Comparison of ENCODE assay signal across 8 mouse cellular contexts in genomic region chr19:10949558-10949957, GRCm38 (mm10). TPM values are rescaled to one million over a fixed set of nuclear protein-coding genes. Genes with fewer than 3 reads are reported as not detected.
DNase-seq lines count a peak whose midpoint lies in the region; ATAC-seq lines count a peak whose summit lies in the region.

No protein-coding gene starts in this region.

- H3K36me3 ChIP-seq in kidney, embryonic 15.5 days, result peaks cover 10% of the 10 kb centered on the region
- 0 out of 2 replicates have a peak, but pooled peaks cover 8% of the 10 kb centered on the region for H3K36me3 ChIP-seq in hindbrain, embryonic 16.5 days (ENCODE audit: control insufficient read depth, insufficient read depth, low read length)
- no peaks in the 10 kb centered on the region for H3K36me3 ChIP-seq in midbrain, embryonic 15.5 days (replicated peaks)

- H3K27me3 ChIP-seq in kidney, embryonic 15.5 days, result no peaks in the 10 kb centered on the region
- H3K27me3 ChIP-seq in hindbrain, embryonic 16.5 days (replicated peaks; ENCODE audit: control insufficient read depth, insufficient read depth, low read length), result no peaks in the 10 kb centered on the region
- H3K27me3 ChIP-seq in midbrain, embryonic 15.5 days (replicated peaks), result no peaks in the 10 kb centered on the region

- WGBS in kidney, embryonic 15.5 days, result 34% methylated on average over 9 of the region's 9 CpGs
- 40% methylated on average over 9 of the region's 9 CpGs for WGBS in hindbrain, embryonic 16.5 days
- WGBS in midbrain, embryonic 15.5 days, result 36% methylated on average over 9 of the region's 9 CpGs

- H3K4me3 ChIP-seq in kidney, embryonic 15.5 days (replicated peaks), result peak overlapping the region; percentile 85
- H3K4me3 ChIP-seq in brown adipose tissue, adult 24 weeks (ENCODE audit: insufficient read depth, low read depth, low read length), result peak overlapping the region; percentile 48
- H3K4me3 ChIP-seq in hindbrain, embryonic 16.5 days (ENCODE audit: low read length), result peak overlapping the region; percentile 68
- peak overlapping the region; percentile 76 for H3K4me3 ChIP-seq in midbrain, embryonic 15.5 days

- H3K4me2 ChIP-seq in kidney, embryonic 15.5 days, result peak overlapping the region; percentile 99
- H3K4me2 ChIP-seq in hindbrain, embryonic 16.5 days (ENCODE audit: low read length), result peak overlapping the region; percentile 100
- peak overlapping the region; percentile 100 for H3K4me2 ChIP-seq in midbrain, embryonic 15.5 days

- DNase-seq in kidney, adult 9 months, result no peak
- DNase-seq in cerebellum, postnatal 25 days, result no peak
- no peak for DNase-seq in adrenal gland, postnatal 25 days
- no peak for DNase-seq in gastrocnemius, postnatal 10 days

- H3K9me3 ChIP-seq in kidney, embryonic 15.5 days (replicated peaks), result no peaks in the 10 kb centered on the region
- H3K9me3 ChIP-seq in hindbrain, embryonic 16.5 days (ENCODE audit: control insufficient read depth, low read length), result no peaks in the 10 kb centered on the region
- no peaks in the 10 kb centered on the region for H3K9me3 ChIP-seq in midbrain, embryonic 15.5 days

- peak overlapping the region; percentile 58 for H3K27ac ChIP-seq in kidney, embryonic 15.5 days
- no peak overlapping the region for H3K27ac ChIP-seq in brown adipose tissue, adult 24 weeks (replicated peaks; ENCODE audit: low read depth, low read length)
- H3K27ac ChIP-seq in hindbrain, embryonic 16.5 days (ENCODE audit: low read depth, low read length), result peak overlapping the region; percentile 42; the same call in 1 of the 2 replicates
- peak overlapping the region; percentile 27; the same call in 1 of the 2 replicates for H3K27ac ChIP-seq in midbrain, embryonic 15.5 days

- H3K4me1 ChIP-seq in kidney, embryonic 15.5 days, result peaks cover 37% of the 10 kb centered on the region
- H3K4me1 ChIP-seq in brown adipose tissue, adult 24 weeks (ENCODE audit: control insufficient read depth, insufficient read depth, insufficient read length, low read length), result 0 out of 2 replicates have a peak, but pooled peaks cover 7% of the 10 kb centered on the region
- H3K4me1 ChIP-seq in hindbrain, embryonic 16.5 days (ENCODE audit: control insufficient read depth, insufficient read depth, low read depth, low read length), result peaks cover 27% of the 10 kb centered on the region
- peaks cover 31% of the 10 kb centered on the region for H3K4me1 ChIP-seq in midbrain, embryonic 15.5 days

- peak overlapping the region; percentile 30; the same call in 1 of the 2 replicates for H3K9ac ChIP-seq in kidney, embryonic 15.5 days
- 0 out of 2 replicates have a peak overlapping the region, but pooled peaks have one; percentile 39 for H3K9ac ChIP-seq in hindbrain, embryonic 16.5 days (ENCODE audit: low read depth, low read length)
- 0 out of 2 replicates have a peak overlapping the region, but pooled peaks have one; percentile 11 for H3K9ac ChIP-seq in midbrain, embryonic 15.5 days

- no peak for ATAC-seq in kidney, embryonic 15.5 days (replicated peaks; ENCODE audit: low FRiP score)
- no peak for ATAC-seq in hindbrain, embryonic 16.5 days
- no peak; the same call in 1 of the 2 replicates for ATAC-seq in midbrain, embryonic 15.5 days (replicated peaks)

RNA-seq across cellular contexts. Expression of gene Ccdc86, which starts 0.5 kb away (rescaled TPM):
- polyA plus RNA-seq in kidney, embryonic 15.5 days (2015; fragmentation: Nextera tagmentation; extraction: Ambion mirVana), result 33.1 and 33.4 TPM in 2 replicates
- 3.8 and 4.0 TPM in 2 replicates for polyA plus RNA-seq in brown adipose tissue, adult 24 weeks (2012; ENCODE audit: insufficient read depth, insufficient read length, missing spikeins)
- 12.9 and 14.8 TPM in 2 replicates for polyA plus RNA-seq in hindbrain, embryonic 16.5 days (2015; fragmentation: Nextera tagmentation; extraction: Ambion mirVana)
- polyA plus RNA-seq in midbrain, embryonic 15.5 days (2015; fragmentation: Nextera tagmentation; extraction: Ambion mirVana), result 13.3 and 14.1 TPM in 2 replicates
- 14.5 and 16.7 TPM in 2 replicates for total RNA-seq in adrenal gland, postnatal 25 days (2021)
- 10 to 100 TPM; 26.9 to 27.3 TPM for total RNA-seq in gastrocnemius, postnatal 10 days (2021)

RNA-seq across cellular contexts. Expression of gene Ptgdr2, which starts 12.6 kb away (rescaled TPM):
- 0.08 and 0.09 TPM in 2 replicates for polyA plus RNA-seq in kidney, embryonic 15.5 days (2015; fragmentation: Nextera tagmentation; extraction: Ambion mirVana)
- polyA plus RNA-seq in brown adipose tissue, adult 24 weeks (2012; ENCODE audit: insufficient read depth, insufficient read length, missing spikeins), result not detected in 2 replicates
- 0.19 and 0.20 TPM in 2 replicates for polyA plus RNA-seq in hindbrain, embryonic 16.5 days (2015; fragmentation: Nextera tagmentation; extraction: Ambion mirVana)
- polyA plus RNA-seq in midbrain, embryonic 15.5 days (2015; fragmentation: Nextera tagmentation; extraction: Ambion mirVana), result 0.06 and 0.12 TPM in 2 replicates
- total RNA-seq in adrenal gland, postnatal 25 days (2021), result 0.12 and 0.48 TPM in 2 replicates
- under 1 TPM in 1 of 2 experiments, not detected in 1; 0.14 TPM for total RNA-seq in gastrocnemius, postnatal 10 days (2021)

RNA-seq across cellular contexts. Expression of gene Ms4a10, which starts 24.9 kb away (rescaled TPM):
- 0.31 TPM in 1 of 2 replicates, not detected in the other for polyA plus RNA-seq in kidney, embryonic 15.5 days (2015; fragmentation: Nextera tagmentation; extraction: Ambion mirVana)
- polyA plus RNA-seq in brown adipose tissue, adult 24 weeks (2012; ENCODE audit: insufficient read depth, insufficient read length, missing spikeins), result not detected in 2 replicates
- not detected in 2 replicates for polyA plus RNA-seq in hindbrain, embryonic 16.5 days (2015; fragmentation: Nextera tagmentation; extraction: Ambion mirVana)
- polyA plus RNA-seq in midbrain, embryonic 15.5 days (2015; fragmentation: Nextera tagmentation; extraction: Ambion mirVana), result not detected in 2 replicates
- total RNA-seq in adrenal gland, postnatal 25 days (2021), result 30.9 and 39.3 TPM in 2 replicates
- total RNA-seq in gastrocnemius, postnatal 10 days (2021), result not detected

RNA-seq across cellular contexts. Expression of gene Zp1, which starts 29.1 kb away (rescaled TPM):
- polyA plus RNA-seq in kidney, embryonic 15.5 days (2015; fragmentation: Nextera tagmentation; extraction: Ambion mirVana), result not detected in 2 replicates
- not detected in 2 replicates for polyA plus RNA-seq in brown adipose tissue, adult 24 weeks (2012; ENCODE audit: insufficient read depth, insufficient read length, missing spikeins)
- polyA plus RNA-seq in hindbrain, embryonic 16.5 days (2015; fragmentation: Nextera tagmentation; extraction: Ambion mirVana), result 0.79 and 0.94 TPM in 2 replicates
- 0.49 and 0.79 TPM in 2 replicates for polyA plus RNA-seq in midbrain, embryonic 15.5 days (2015; fragmentation: Nextera tagmentation; extraction: Ambion mirVana)
- not detected in 2 replicates for total RNA-seq in adrenal gland, postnatal 25 days (2021)
- under 1 TPM in 1 of 2 experiments, not detected in 1; 0.23 TPM for total RNA-seq in gastrocnemius, postnatal 10 days (2021)

RNA-seq across cellular contexts. Expression of gene Ms4a15, which starts 43.5 kb away (rescaled TPM):
- polyA plus RNA-seq in kidney, embryonic 15.5 days (2015; fragmentation: Nextera tagmentation; extraction: Ambion mirVana), result not detected in 2 replicates
- polyA plus RNA-seq in brown adipose tissue, adult 24 weeks (2012; ENCODE audit: insufficient read depth, insufficient read length, missing spikeins), result not detected in 2 replicates
- polyA plus RNA-seq in hindbrain, embryonic 16.5 days (2015; fragmentation: Nextera tagmentation; extraction: Ambion mirVana), result not detected in 2 replicates
- not detected in 2 replicates for polyA plus RNA-seq in midbrain, embryonic 15.5 days (2015; fragmentation: Nextera tagmentation; extraction: Ambion mirVana)
- not detected in 2 replicates for total RNA-seq in adrenal gland, postnatal 25 days (2021)
- total RNA-seq in gastrocnemius, postnatal 10 days (2021), result not detected
